Mouse (Mus musculus) testis, postnatal 10 days (tissue): ENCODE data around the gene Pafah1b3.
"Not testable (repeated sequence)": the region's sequence is repeated elsewhere in the genome, so short reads cannot be mapped to it uniquely, and the experiment has no call there.

ENCODE experiments used
- DNase-seq: peaks from one replicate; pipeline ENCODE4 v3.0.0; 2021; ENCODE audit warnings: low spot score

Pafah1b3 gene

GRCm38 (mm10) chr7:25267751-25268463 is 29.9 kb downstream of the Pafah1b3 start:
- peak; percentile 98 for DNase-seq

DNA sequence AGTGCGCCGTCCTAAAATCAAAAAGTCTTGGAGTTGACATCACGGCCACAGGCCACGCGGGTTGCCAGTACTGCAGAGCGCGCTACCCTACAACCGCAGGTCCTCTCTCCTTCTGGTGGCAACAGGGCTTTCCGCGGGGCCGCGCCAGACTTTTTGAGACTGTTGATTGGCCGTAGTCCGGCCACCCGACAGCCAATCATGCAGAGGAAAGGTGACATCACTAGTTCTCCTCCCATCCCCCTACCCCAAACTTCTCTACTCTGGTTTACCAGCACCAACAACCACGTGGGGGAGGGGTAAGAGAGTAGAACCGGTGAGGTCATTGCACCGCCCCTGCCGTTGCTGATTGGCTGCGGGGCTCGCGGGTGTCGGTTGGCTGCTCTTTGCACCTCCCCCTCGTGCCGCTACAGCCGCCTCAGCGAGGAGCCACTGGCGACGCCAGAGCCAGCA is 30.5 kb downstream of the Pafah1b3 start, which contains the start of gene Cic:
Cic (plus strand) TSS at position 404 of the 450 bp plus-strand sequence.
- peak; percentile 97 for DNase-seq

DNA sequence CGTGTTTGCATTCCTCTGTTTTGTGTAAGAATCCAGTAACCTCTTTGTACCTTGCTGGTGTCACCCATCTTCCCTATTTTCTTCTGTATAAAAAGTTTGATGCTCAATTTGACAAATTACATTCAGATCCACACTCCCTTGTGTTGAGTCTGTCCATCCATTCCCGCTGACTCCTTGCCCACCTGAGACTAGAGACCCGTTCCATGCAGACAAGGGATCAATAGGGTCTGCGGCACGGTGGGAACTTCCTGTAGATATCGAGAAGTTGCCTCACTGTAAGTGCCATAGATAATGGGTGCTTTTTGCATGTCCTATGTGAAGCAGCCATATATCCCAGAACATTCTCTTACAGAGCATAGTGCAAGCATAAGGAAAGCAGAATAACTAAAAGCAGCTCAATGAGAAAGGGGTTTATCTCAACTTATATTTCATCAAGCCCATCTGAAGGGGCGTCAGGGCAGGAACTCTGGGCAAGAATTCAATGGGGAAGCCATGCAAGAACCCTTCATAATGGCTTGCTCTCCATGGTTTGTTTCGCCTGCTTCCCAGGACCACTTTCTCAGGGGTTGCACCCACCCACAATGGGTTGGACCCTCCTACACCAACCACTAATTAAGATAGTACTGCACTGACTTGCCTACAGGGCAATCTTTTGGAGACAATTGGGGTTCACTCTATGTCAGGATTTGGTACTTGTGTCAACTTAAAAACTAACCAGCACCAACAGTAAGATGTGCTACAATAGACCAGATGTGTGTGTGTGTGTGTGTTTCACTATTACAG is 31.4 kb downstream of the Pafah1b3 start:
- no peak for DNase-seq

DNA sequence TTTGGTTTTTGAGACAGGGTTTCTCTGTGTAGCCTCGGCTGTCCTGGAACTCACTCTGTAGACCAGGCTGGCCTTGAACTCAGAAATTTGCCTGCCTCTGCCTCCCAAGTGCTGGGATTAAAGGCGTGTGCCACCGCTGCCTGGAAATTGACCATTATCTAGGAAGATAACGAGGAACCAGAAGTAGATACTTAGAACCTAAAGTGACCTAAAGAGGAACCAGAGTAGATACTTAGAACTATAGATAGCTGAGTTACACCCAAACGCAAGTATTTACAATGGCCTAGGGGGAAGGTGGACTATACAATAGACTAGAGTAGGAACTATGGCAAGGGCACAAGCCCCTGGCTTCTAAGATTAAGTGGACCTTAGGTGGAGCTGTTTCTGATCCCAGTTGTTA is 32.0 kb downstream of the Pafah1b3 start:
- DNase-seq, result not testable (repeated sequence)

- DNase-seq, result no peak
These were observed 33.6 kb downstream of the Pafah1b3 start for GRCm38 (mm10) chr7:25263968-25264870.

GRCm38 (mm10) chr7:25261896-25262295 is 35.9 kb downstream of the Pafah1b3 start:
- DNase-seq, result no peak

DNA sequence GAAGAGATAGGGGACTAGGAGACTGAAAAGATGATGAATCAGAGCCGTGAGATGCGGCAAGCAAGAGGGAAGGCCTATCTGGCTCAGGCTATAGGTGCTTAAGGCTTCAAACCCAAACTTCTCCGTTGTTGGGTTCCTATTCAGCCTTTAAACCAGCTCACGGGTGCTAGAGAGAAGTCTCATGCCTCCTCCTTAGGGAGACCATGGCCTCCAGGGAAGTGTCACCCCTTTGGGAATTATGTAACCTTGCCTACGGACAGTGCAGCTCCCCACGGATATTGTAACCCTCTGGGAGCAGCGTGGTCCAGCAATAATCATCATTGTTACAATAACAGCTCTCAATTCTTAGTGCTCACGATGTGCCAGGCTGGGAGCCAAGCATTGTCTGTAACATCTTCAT is 46.0 kb downstream of the Pafah1b3 start:
- DNase-seq, result no peak

DNA sequence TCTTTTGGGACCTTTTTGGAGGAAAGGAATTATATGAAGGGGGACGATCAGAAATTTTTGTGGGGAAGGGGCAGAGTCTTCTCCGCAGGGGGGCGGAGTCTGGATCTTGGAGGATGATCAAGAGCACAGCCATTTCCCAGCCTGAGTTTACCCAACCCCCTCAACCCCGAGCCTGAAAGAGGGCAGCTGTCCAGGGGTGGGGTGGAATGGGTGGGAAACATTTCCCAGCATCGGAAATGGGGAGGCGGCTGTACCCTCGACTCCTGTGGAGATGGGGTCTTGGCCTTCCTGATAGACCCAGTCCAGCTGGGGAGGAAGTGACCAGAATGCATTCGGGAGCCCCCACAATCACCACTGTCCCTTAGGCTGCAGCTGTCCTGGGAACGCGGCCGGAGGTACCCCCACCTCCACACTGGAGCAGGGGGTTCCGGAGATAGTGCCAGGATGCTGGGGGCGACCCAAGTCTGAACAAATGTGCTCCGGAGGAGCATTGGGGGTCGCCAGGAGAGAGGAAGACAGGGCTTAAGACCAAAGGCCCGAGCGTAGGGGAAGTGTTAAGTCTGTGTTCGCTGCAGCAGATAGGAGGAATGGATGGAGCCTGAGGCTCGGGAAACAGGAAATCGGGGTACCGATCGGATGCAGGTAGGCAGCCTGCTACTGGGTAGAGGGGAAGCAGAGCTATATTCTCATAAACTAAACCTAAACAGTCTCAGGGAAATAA is 46.6 kb downstream of the Pafah1b3 start:
- DNase-seq, result peak; percentile 87

- DNase-seq, result peak; percentile 99
These were observed 47.4 kb downstream of the Pafah1b3 start, which contains the start of gene Erf for GRCm38 (mm10) chr7:25250141-25250972. Gene Erf (minus strand): TSS chr7:25250761.

DNA sequence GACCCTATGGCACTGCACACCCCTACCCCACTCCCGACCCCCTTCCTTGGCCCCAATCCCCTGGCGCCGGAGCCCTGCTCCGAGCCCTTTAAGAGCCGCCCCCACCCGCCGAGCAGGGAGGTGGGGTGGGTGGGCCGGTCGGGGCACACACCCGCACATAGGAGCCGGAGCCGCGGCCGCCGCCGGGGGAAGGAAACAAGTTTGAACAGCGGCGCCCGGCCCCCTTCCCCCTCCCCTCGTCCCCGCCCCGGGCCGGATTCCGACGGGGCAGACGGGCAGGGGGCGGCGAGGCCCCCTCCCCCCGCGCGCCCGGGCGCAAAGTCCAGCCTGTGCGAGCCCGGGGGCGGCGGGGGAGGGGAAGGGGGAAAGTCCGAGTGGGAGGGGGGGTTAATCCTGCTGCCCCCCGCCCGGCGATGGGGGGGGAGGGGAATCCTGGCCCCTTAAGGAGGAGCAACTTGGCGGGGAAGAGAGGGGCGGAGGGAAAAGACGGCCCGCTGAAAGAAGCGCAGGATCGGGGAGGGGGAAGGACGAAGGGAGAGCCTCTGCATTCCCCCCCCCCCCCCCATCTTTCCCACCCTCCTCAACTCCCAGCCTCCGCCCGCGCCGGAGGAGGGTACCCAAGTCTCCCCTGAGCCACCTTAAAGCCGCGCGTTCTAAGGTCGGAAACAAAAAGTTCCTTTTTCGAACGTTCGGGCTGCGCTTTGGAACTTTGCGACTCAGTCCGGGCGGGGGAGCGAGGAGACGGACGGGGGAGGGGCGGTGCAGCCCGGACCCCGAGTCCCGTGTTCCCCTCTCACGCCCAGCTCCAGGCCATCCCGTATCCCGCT is 48.3 kb downstream of the Pafah1b3 start:
- peak; percentile 88 for DNase-seq

DNA sequence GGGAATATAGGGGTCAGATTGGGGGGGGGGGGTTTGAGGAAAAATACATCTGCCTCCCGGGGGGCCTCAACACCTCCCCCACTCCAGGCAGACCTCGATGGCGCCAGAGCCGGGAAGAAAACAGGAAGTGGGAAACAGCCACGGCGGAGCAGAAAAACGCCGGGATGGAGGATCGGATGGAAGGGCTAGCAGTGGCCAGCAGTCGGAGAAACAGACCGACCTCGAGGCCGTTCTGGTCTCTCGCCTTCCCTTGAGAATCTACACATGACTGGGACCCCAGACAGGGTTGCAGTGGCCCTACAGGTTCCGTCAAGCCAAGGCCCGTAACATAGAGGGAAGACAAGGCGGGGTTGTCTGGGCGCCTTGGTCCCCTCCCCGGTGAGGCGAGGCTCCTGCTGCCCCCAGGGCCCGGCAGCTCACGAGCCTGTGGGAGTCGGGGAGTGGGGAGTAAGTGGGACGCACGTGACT is 48.9 kb downstream of the Pafah1b3 start:
- DNase-seq, result no peak

GRCm38 (mm10) chr7:25248018-25248647 is 49.7 kb downstream of the Pafah1b3 start:
- peak; percentile 73 for DNase-seq

DNA sequence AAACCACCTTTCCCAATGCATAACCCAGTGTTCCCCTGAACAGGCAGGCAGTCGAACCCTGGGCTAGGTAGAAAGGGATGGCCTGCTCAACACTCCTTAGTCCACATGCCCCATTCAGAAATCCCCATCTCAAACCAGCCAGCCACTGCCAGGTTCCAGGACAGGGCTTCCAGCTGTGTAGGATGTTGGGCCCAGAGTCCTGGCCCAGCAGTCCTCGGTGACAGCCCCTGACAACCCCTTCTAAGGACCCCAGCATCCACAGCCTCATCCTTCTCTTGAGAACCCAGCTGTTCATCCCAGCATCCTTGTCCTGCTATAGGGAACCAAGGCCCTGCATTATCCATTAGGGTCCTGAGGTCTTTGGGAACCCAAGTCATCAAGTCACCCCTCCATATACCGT is 50.3 kb downstream of the Pafah1b3 start:
- DNase-seq, result no peak

DNA sequence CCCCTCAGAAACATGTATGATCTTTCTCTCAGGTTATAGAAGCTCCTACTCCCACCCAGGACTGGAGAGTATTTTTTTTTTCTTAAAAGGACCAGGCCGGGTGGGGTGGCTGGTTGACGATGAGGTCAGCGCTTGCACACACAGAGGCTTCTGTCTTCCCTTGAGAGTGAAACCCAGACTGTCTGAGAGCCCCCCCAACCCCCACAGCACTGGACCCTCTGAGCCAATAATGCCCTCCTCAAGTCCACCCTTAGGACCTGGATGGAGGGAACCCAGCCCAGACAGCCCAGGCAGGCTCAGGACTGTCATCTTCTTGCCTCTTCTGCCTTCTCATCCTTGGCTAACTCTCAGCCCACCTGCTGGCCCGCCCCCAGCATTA is 51.0 kb downstream of the Pafah1b3 start:
- DNase-seq, result no peak

GRCm38 (mm10) chr7:25246079-25246758 is 51.6 kb downstream of the Pafah1b3 start:
- DNase-seq, result peak; percentile 78
